Mouse (Mus musculus) mammary gland, adult 2 months (tissue): ENCODE data around the gene Haus2. TPM values are rescaled to one million over a fixed set of nuclear protein-coding genes. Genes with fewer than 3 reads are reported as not detected.

Source experiments
- polyA plus RNA-seq: library from polyadenylated mRNA; depleted of rRNA; stranded (reverse); fragments of >200 nt; gene quantifications from 2 replicates; pipeline ENCODE4 v1.2.3, GENCODE M21; 2012; ENCODE audit warnings: low replicate concordance; rRNA removed

Gene Haus2
- 1.3 and 3.4 TPM in 2 replicates for polyA plus RNA-seq

GRCm38 (mm10) chr2:120608830-120609723, at the start of gene Haus2, which contains the start of gene Lrrc57:
Haus2 (plus strand) TSS chr2:120609383.
Lrrc57 (minus strand) TSS chr2:120609520.

GRCm38 (mm10) chr2:120563235-120563990, 45.8 kb upstream of the Haus2 start, which contains the start of gene Zfp106:
Zfp106 (minus strand) TSS chr2:120563843.

GRCm38 (mm10) chr2:120566886-120567797, 42.0 kb upstream of the Haus2 start, which contains the start of gene Snap23:
Snap23 (plus strand) TSS chr2:120567671.

GRCm38 (mm10) chr2:120628886-120629735, 19.9 kb downstream of the Haus2 start, which contains the start of gene Stard9:
Stard9 (plus strand) TSS chr2:120629121.

Other genes starting within 250 kb of the Haus2 start
- gene Ganc, start 205.5 kb upstream of the Haus2 start, polyA plus RNA-seq, result 17.6 and 27.6 TPM in 2 replicates
- gene Tmem87a, start 205.3 kb upstream of the Haus2 start, polyA plus RNA-seq, result 6.5 and 18.1 TPM in 2 replicates
- 1.6 and 25.4 TPM in 2 replicates for gene Capn3, start 153.4 kb upstream of the Haus2 start, polyA plus RNA-seq
- 51.8 and 142 TPM in 2 replicates for gene Zfp106, start 45.5 kb upstream of the Haus2 start, polyA plus RNA-seq
- 3.6 and 12.2 TPM in 2 replicates for gene Snap23, start 41.7 kb upstream of the Haus2 start, polyA plus RNA-seq
- gene Lrrc57, start 137 bp downstream of the Haus2 start, polyA plus RNA-seq, result 5.2 and 12.1 TPM in 2 replicates
- gene Stard9, start 19.7 kb downstream of the Haus2 start, polyA plus RNA-seq, result 8.2 and 18.1 TPM in 2 replicates
- 18.2 and 22.0 TPM in 2 replicates for gene Cdan1, start 240.7 kb downstream of the Haus2 start, polyA plus RNA-seq
- 2.3 and 4.2 TPM in 2 replicates for gene Ttbk2, start 241.2 kb downstream of the Haus2 start, polyA plus RNA-seq